Mouse (Mus musculus) limb, embryonic 14.5 days (tissue): ENCODE measurements around the gene Psmd4. TPM values are rescaled to one million over a fixed set of nuclear protein-coding genes. Genes with fewer than 3 reads are reported as not detected.

ENCODE experiments used
- ATAC-seq: fragments of 200-750 bp; cut with Nextera tagmentation; 2 replicates; pipeline ENCODE4 v1.8.0; 2017; ENCODE audit warnings: low read depth, moderate number of reproducible peaks, moderate TSS enrichment; ENCODE audit not compliant: low FRiP score
- DNase-seq: peaks from one replicate; pipeline ENCODE4 v3.0.0-alpha.2; 2015; ENCODE audit warnings: low spot score
- H3K27ac ChIP-seq: fragments of 300-500 bp; sonication (generic); replicated peaks from 2 replicates; pipeline ENCODE4 v1.5.1; 2014; ENCODE audit warnings: low read depth, mild to moderate bottlenecking, low read length, moderate library complexity, mixed read lengths
- H3K27me3 ChIP-seq: fragments of 300-500 bp; sonication (generic); 2 replicates; pipeline ENCODE4 v1.6.1; 2014; ENCODE audit warnings: low read length, mixed read lengths; ENCODE audit not compliant: control insufficient read depth, insufficient read depth
- H3K36me3 ChIP-seq: fragments of 300-500 bp; sonication (generic); 2 replicates; pipeline ENCODE4 v1.6.1; 2014; ENCODE audit warnings: mild to moderate bottlenecking, low read length, moderate library complexity, mixed read lengths; ENCODE audit not compliant: control insufficient read depth, insufficient read depth
- H3K4me1 ChIP-seq: fragments of 300-500 bp; sonication (generic); 2 replicates; pipeline ENCODE4 v1.6.1; 2014; ENCODE audit warnings: antibody characterized with exemption, low read length, mixed read lengths; ENCODE audit not compliant: control insufficient read depth, insufficient read depth
- H3K4me2 ChIP-seq: fragments of 300-500 bp; sonication (generic); replicated peaks from 2 replicates; pipeline ENCODE4 v1.6.1; 2014; ENCODE audit warnings: low read depth, mild to moderate bottlenecking, low read length, moderate library complexity; ENCODE audit not compliant: severe bottlenecking
- H3K4me3 ChIP-seq: fragments of 300-500 bp; sonication (generic); replicated peaks from 2 replicates; pipeline ENCODE4 v1.5.1; 2014; ENCODE audit warnings: low read length
- H3K9ac ChIP-seq: fragments of 300-500 bp; sonication (generic); 2 replicates; pipeline ENCODE4 v1.6.1; 2014; ENCODE audit warnings: mild to moderate bottlenecking, low read depth, low read length, moderate library complexity; ENCODE audit not compliant: severe bottlenecking
- H3K9me3 ChIP-seq: fragments of 300-500 bp; sonication (generic); 2 replicates; pipeline ENCODE4 v1.6.1; 2016; ENCODE audit warnings: low read length; ENCODE audit not compliant: control insufficient read depth
- POLR2A ChIP-seq: fragments of 200-500 bp; IDR thresholded peaks from 2 replicates; pipeline ENCODE4 v1.8.0; 2012; ENCODE audit warnings: inconsistent platforms, mild to moderate bottlenecking, moderate library complexity, borderline replicate concordance; ENCODE audit not compliant: insufficient read depth, insufficient read length; ENCODE audit errors: extremely low read depth
- WGBS: fragments of 180-500 bp; shearing (Covaris S2); extraction: QIAGEN DNeasy Blood & Tissue Kit; methylation state at CpG from one replicate; pipeline ENCODE4 v1.1.7; 2014; 5-methylcytosine and 5-hydroxymethylcytosine counted together
- polyA plus RNA-seq, 2 experiments: library from polyadenylated mRNA; depleted of rRNA in 1 of 2; stranded (reverse) in 1 of 2; unstranded in 1 of 2; fragments of >200 nt; fragmentation: Nextera tagmentation in 1 of 2; extraction: Ambion mirVana in 1 of 2; gene quantifications; 2 replicates each; pipeline versions ENCODE4 v1.2.1 to v1.2.3; 2012 to 2014

Psmd4 gene
- polyA plus RNA-seq, 2 experiments = 249 to 258 TPM

DNA sequence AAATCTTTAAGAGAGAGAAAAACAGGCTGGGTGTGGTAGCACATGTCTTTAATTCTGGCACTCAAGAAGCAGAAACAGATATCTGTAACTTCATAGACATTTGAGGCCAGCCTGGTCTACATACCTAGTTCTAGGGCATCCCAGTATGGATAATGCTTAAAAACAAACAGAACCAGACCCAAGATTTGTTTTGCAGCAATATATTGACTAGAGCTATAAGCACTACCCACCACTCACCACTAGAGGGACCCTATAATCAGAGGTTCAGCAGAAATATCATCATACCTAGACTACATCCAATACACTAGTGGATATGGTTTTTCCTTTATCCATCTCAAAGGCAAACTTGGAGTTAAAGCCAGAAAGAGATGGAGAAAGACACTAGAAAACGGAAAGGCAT is 10.5 kb upstream of the Psmd4 start:
- H3K9ac ChIP-seq = no peak overlapping the region
- no peak for ATAC-seq

DNA sequence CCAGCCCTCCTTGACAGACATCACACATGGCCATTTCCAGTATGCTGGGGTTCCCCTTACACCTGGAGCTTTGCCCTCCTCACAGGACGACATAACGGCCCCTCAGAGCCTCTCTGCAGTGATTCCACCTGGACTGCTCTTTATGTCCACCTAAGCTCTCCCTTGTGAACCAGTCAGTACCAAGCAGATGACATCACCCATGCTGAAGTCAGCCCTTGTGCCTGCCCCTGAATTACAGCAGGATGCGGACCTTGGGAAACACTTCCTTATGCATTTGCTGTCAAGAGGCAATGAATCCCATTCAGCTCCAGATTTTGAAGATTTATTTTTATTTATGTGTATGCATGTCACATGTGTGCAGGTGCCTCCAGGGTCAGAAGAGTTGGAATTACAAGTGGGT is 5.5 kb upstream of the Psmd4 start:
- H3K9me3 ChIP-seq = no peaks in the 10 kb centered on the region
- WGBS = 50% methylated on average over 3 of the region's 3 CpGs
- H3K27ac ChIP-seq = no peak overlapping the region
- no peak for ATAC-seq
- H3K36me3 ChIP-seq = no peaks in the 10 kb centered on the region
- H3K27me3 ChIP-seq = no peaks in the 10 kb centered on the region
- no peak overlapping the region for H3K4me2 ChIP-seq
- DNase-seq = no peak
- no peak for TF ChIP-seq POLR2A
- H3K4me3 ChIP-seq = no peak overlapping the region
- H3K9ac ChIP-seq = no peak overlapping the region
- no peaks in the 10 kb centered on the region for H3K4me1 ChIP-seq

More for the DNA sequence above, 10.5 kb upstream of the Psmd4 start:
- no peak for TF ChIP-seq POLR2A
- H3K4me2 ChIP-seq = no peak overlapping the region
- 38% methylated on average over 1 of the region's 1 CpGs for WGBS
- H3K36me3 ChIP-seq = peaks cover 5% of the 10 kb centered on the region
- DNase-seq = peak; percentile 81
- H3K4me1 ChIP-seq = no peaks in the 10 kb centered on the region
- no peak overlapping the region for H3K4me3 ChIP-seq
- H3K9me3 ChIP-seq = no peaks in the 10 kb centered on the region
- H3K27ac ChIP-seq = no peak overlapping the region
- no peaks in the 10 kb centered on the region for H3K27me3 ChIP-seq

DNA sequence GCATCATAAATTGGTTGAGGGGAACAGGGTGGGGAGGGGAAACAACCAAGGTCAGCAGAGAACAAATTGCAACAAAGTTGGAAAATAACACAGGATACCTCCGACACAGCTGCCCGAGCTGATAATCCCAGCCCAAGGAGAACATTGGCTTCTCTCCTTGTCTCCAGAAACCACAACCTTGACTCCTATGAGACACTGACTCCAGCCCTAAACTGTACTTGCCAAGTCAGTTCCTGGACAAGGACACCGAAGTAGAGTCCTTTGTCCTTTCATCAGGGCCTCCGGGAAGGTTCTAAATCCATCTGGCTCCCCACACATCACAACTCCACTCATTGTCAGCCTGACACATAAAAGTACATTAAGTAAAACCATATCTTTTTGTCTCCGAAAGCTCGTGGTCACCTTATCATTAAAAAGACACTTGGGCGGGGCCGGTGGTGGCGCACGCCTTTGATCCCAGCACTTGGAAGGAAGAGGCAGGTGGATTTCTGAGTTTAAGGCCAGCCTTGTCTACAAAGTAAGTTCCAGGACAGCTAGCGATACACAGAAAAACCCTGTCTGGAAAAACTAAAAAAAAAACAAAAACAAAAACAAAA is 4.1 kb upstream of the Psmd4 start:
- Histone ChIP-seq H3K4me2 (no peak overlapping the region), H3K4me1 (peaks cover 2% of the 10 kb centered on the region; the same call in 1 of the 2 replicates), H3K9ac (no peak overlapping the region), H3K9me3 (no peaks in the 10 kb centered on the region), H3K4me3 (no peak overlapping the region), H3K27me3 (no peaks in the 10 kb centered on the region), H3K27ac (no peak overlapping the region), H3K36me3 (no peaks in the 10 kb centered on the region)
- no peak for ATAC-seq
- no peak for TF ChIP-seq POLR2A
- WGBS = 90% methylated on average over 11 of the region's 11 CpGs
- no peak for DNase-seq

DNA sequence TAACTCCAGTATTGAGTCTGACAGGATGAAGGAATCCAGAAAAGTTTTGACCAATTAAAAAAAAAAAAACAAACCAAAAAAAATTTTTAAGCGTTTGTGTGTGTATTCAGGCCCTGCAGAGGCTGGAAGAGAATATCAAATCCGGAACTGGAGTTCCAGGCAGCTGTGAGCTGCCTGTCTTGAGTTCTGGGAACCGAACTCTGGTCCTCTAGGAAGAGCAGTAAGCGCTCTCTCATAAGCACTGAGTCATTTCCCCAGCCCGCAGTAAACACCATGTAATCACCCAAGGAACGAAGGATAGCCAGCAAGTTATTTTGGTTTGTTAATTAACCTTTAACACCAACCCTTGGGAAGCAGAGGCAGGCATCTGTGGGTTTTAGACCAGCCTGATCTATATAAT is 837 bp upstream of the Psmd4 start:
- H3K9ac ChIP-seq = no peak overlapping the region
- no peaks in the 10 kb centered on the region for H3K27me3 ChIP-seq
- H3K4me1 ChIP-seq = peaks cover 6% of the 10 kb centered on the region; the same call in 1 of the 2 replicates
- no peak for DNase-seq
- WGBS = 55% methylated on average over 6 of the region's 6 CpGs
- H3K4me3 ChIP-seq = no peak overlapping the region
- H3K36me3 ChIP-seq = peaks cover 9% of the 10 kb centered on the region; the same call in 1 of the 2 replicates
- H3K4me2 ChIP-seq = peak overlapping the region; percentile 51; the same call in 1 of the 2 replicates
- TF ChIP-seq POLR2A = no peak
- H3K9me3 ChIP-seq = no peaks in the 10 kb centered on the region
- H3K27ac ChIP-seq = no peak overlapping the region
- no peak for ATAC-seq

DNA sequence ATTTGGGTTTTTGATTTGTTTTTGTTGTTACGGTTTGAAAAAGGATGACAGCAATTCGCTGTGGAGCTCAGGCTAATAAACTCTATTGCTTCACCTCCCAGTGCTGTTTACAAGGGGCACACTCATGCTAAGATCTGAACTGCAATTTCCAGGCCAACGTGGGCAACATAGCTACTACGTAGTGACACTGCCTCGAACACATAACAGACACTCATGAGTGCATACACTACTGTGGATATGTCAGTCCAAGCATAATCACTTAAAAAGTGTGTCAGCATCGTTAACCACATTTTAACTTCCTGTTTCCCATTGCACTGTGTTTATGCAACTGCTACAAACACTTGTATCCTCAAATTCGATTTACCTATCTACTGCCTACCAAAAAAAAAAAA is 420 bp upstream of the Psmd4 start:
- TF ChIP-seq POLR2A = no peak
- H3K4me2 ChIP-seq = peak overlapping the region; percentile 51
- WGBS = 23% methylated on average over 7 of the region's 7 CpGs
- DNase-seq (no peak), ATAC-seq (peak; percentile 28; the same call in 1 of the 2 replicates)
- peak overlapping the region; percentile 75 for H3K4me3 ChIP-seq
- H3K9me3 ChIP-seq = no peaks in the 10 kb centered on the region
- H3K27ac ChIP-seq = peak overlapping the region; percentile 49; the same call in 1 of the 2 replicates
- H3K9ac ChIP-seq = peak overlapping the region; percentile 77
- H3K27me3 ChIP-seq = no peaks in the 10 kb centered on the region
- H3K36me3 ChIP-seq = peaks cover 9% of the 10 kb centered on the region; the same call in 1 of the 2 replicates
- H3K4me1 ChIP-seq = peaks cover 6% of the 10 kb centered on the region; the same call in 1 of the 2 replicates
